Mouse (Mus musculus): ENCODE data around the gene B3gnt9. TPM values are rescaled to one million over a fixed set of nuclear protein-coding genes. Genes with fewer than 3 reads are reported as not detected.

Gene B3gnt9
- total and polyA plus RNA-seq, 2 experiments from 2014 or later: 6.0 to 7.3 TPM

DNA sequence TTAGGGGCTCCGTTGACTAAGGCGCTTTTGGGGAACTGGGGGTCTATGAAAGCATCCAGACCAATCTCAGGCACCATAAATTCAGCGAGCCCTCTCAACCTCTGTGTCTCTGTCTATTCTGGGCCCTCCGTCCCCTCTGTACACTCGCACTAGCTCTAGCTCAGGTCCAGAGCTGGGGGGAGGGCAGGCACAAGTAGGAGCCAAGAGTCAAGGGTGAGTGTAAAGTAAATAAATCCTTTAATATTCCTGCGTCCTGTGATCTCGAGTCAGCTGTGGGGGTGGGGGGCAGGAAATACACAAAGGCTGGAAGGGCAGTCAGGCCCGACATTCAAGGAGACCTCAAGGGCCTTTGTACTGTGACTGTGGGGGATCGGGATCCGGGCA, 14.1 kb upstream of the B3gnt9 start:
- H3K4me3 ChIP-seq (ENCODE audit: low read depth, low read length): peak overlapping the region; percentile 56
- 2% methylated on average over 10 of the region's 10 CpGs for WGBS
- peaks cover 21% of the 10 kb centered on the region for H3K4me1 ChIP-seq (ENCODE audit: control insufficient read depth, insufficient read depth)
- H3K36me3 ChIP-seq (replicated peaks; ENCODE audit: control insufficient read depth, insufficient read depth, low read length): 0 out of 2 replicates have a peak, but pooled peaks cover 4% of the 10 kb centered on the region
- peak overlapping the region; percentile 47 for H3K9ac ChIP-seq (replicated peaks; ENCODE audit: low read depth, low read length)
- peak overlapping the region; percentile 95 for H3K4me2 ChIP-seq (ENCODE audit: low read depth, low read length)
- 0 out of 2 replicates have a peak, but pooled peaks have one; percentile 16 for ATAC-seq (ENCODE audit: insufficient read depth, low read depth)
- DNase-seq (ENCODE audit: low spot score): no peak
- no peaks in the 10 kb centered on the region for H3K9me3 ChIP-seq (replicated peaks; ENCODE audit: control insufficient read depth, low read length)
- H3K27me3 ChIP-seq (ENCODE audit: control insufficient read depth, insufficient read depth, low read length): peaks cover 54% of the 10 kb centered on the region
- TF ChIP-seq EP300 (IDR thresholded peaks at IDR 0.05; ENCODE audit: low read depth) (no peak), CTCF (IDR thresholded peaks at IDR 0.05; ENCODE audit: low read depth) (no peak)
- H3K27ac ChIP-seq (ENCODE audit: low read depth): no peak overlapping the region

DNA sequence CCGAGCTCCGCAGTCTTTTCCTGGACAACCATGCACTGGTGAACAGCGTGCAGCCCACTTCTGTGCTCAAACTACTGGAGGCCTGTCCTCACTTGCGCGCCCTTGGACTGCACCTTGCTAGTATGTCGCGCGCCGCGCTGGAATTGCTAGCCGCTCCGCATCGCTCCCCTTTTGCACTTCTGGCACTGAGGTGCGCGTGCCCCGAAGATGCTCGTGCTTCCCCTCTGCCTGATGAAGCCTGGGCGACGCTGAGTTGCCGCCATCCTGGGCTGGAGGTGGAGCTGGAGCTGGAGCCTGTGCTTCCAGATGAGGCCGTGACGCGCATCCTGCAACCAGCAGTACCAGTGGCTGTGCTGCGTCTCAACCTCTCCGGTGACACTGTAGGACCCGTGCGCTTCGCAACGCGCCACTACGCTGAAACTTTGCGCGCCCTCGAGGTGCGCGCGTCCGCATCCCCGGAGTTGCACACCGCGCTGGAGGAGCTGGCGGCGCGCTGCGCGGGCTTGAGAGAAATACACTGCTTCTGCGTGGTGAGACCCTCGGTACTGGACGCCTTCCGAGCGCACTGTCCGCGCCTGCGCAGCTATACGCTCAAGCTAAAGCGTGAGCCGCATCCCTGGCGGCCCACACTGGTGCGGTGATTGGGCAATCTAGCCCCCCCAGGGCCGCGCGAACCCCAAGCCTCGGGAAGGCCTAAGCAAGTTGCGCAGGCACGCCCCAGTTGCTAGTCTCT, 13.6 kb upstream of the B3gnt9 start:
- Histone ChIP-seq H3K27ac (ENCODE audit: low read depth) (no peak overlapping the region), H3K4me2 (ENCODE audit: low read depth, low read length) (peak overlapping the region; percentile 95), H3K9ac (replicated peaks; ENCODE audit: low read depth, low read length) (peak overlapping the region; percentile 47), H3K27me3 (ENCODE audit: control insufficient read depth, insufficient read depth, low read length) (peaks cover 48% of the 10 kb centered on the region), H3K9me3 (replicated peaks; ENCODE audit: control insufficient read depth, low read length) (no peaks in the 10 kb centered on the region), H3K36me3 (replicated peaks; ENCODE audit: control insufficient read depth, insufficient read depth, low read length) (0 out of 2 replicates have a peak, but pooled peaks cover 4% of the 10 kb centered on the region), H3K4me1 (ENCODE audit: control insufficient read depth, insufficient read depth) (peaks cover 24% of the 10 kb centered on the region), H3K4me3 (ENCODE audit: low read depth, low read length) (peak overlapping the region; percentile 56)
- ATAC-seq (ENCODE audit: insufficient read depth, low read depth) (peak; percentile 23; the same call in 1 of the 2 replicates), DNase-seq (ENCODE audit: low spot score) (no peak)
- WGBS: 5% methylated on average over 65 of the region's 65 CpGs
- TF ChIP-seq EP300 (IDR thresholded peaks at IDR 0.05; ENCODE audit: low read depth) (no peak), CTCF (IDR thresholded peaks at IDR 0.05; ENCODE audit: low read depth) (no peak)

DNA sequence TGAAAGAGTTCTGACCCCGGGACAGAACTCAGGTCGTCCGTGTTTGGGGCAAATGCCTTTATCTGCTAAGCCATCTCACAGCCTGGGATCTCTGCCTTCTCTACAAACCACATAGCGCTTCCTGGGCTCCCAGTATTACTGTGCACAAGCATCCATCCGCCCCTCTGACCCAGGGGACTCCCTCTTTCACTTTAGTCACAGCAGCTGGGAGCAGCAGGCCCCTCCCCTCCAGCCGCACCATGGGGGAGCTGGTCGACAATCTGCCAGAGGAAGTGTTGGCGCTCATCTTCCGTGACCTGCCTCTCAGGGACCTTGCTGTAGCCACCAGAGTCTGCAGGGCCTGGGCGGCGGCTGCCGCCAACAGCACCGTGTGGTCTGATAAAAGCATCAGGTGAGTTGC, 11.8 kb upstream of the B3gnt9 start:
- H3K4me1 ChIP-seq (ENCODE audit: control insufficient read depth, insufficient read depth): peaks cover 24% of the 10 kb centered on the region
- TF ChIP-seq EP300 (IDR thresholded peaks at IDR 0.05; ENCODE audit: low read depth) (no peak), CTCF (IDR thresholded peaks at IDR 0.05; ENCODE audit: low read depth) (no peak)
- no peak overlapping the region for H3K27ac ChIP-seq (ENCODE audit: low read depth)
- DNase-seq (ENCODE audit: low spot score): no peak
- H3K4me3 ChIP-seq (ENCODE audit: low read depth, low read length): no peak overlapping the region
- ATAC-seq (ENCODE audit: insufficient read depth, low read depth): no peak
- no peak overlapping the region for H3K4me2 ChIP-seq (ENCODE audit: low read depth, low read length)
- no peak overlapping the region for H3K9ac ChIP-seq (replicated peaks; ENCODE audit: low read depth, low read length)
- H3K36me3 ChIP-seq (replicated peaks; ENCODE audit: control insufficient read depth, insufficient read depth, low read length): 0 out of 2 replicates have a peak, but pooled peaks cover 4% of the 10 kb centered on the region
- 58% methylated on average over 13 of the region's 13 CpGs for WGBS
- no peaks in the 10 kb centered on the region for H3K9me3 ChIP-seq (replicated peaks; ENCODE audit: control insufficient read depth, low read length)
- peaks cover 32% of the 10 kb centered on the region for H3K27me3 ChIP-seq (ENCODE audit: control insufficient read depth, insufficient read depth, low read length)

DNA sequence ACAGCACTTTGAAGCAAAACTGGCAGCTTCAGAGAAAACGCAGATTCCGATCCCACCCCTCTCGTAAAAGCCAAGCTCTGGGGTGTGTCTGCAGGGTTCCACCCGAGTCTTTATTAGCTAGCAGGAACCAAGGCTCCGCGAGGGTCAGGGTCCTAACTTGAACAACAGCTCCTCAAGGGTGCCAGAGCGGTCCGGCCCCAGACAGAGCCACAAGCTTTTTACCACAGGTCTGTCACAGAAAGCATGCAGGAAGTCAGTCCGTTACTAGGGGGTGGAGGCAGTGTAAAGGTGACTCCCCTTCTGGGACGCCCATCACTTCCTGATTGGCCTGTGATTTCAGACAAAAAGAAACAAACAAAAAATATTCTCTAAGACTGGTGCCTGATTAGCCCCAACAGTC, 10.2 kb upstream of the B3gnt9 start:
- Histone ChIP-seq H3K4me2 (ENCODE audit: low read depth, low read length) (peak overlapping the region; percentile 94), H3K27me3 (ENCODE audit: control insufficient read depth, insufficient read depth, low read length) (peaks cover 16% of the 10 kb centered on the region), H3K36me3 (replicated peaks; ENCODE audit: control insufficient read depth, insufficient read depth, low read length) (0 out of 2 replicates have a peak, but pooled peaks cover 4% of the 10 kb centered on the region), H3K4me1 (ENCODE audit: control insufficient read depth, insufficient read depth) (peaks cover 19% of the 10 kb centered on the region), H3K27ac (ENCODE audit: low read depth) (no peak overlapping the region), H3K9me3 (replicated peaks; ENCODE audit: control insufficient read depth, low read length) (no peaks in the 10 kb centered on the region), H3K4me3 (ENCODE audit: low read depth, low read length) (peak overlapping the region; percentile 74), H3K9ac (replicated peaks; ENCODE audit: low read depth, low read length) (peak overlapping the region; percentile 55)
- ATAC-seq (ENCODE audit: insufficient read depth, low read depth) (no peak), DNase-seq (ENCODE audit: low spot score) (no peak)
- WGBS: 17% methylated on average over 10 of the region's 10 CpGs
- TF ChIP-seq EP300 (IDR thresholded peaks at IDR 0.05; ENCODE audit: low read depth): no peak
- TF ChIP-seq CTCF (IDR thresholded peaks at IDR 0.05; ENCODE audit: low read depth): no peak

DNA sequence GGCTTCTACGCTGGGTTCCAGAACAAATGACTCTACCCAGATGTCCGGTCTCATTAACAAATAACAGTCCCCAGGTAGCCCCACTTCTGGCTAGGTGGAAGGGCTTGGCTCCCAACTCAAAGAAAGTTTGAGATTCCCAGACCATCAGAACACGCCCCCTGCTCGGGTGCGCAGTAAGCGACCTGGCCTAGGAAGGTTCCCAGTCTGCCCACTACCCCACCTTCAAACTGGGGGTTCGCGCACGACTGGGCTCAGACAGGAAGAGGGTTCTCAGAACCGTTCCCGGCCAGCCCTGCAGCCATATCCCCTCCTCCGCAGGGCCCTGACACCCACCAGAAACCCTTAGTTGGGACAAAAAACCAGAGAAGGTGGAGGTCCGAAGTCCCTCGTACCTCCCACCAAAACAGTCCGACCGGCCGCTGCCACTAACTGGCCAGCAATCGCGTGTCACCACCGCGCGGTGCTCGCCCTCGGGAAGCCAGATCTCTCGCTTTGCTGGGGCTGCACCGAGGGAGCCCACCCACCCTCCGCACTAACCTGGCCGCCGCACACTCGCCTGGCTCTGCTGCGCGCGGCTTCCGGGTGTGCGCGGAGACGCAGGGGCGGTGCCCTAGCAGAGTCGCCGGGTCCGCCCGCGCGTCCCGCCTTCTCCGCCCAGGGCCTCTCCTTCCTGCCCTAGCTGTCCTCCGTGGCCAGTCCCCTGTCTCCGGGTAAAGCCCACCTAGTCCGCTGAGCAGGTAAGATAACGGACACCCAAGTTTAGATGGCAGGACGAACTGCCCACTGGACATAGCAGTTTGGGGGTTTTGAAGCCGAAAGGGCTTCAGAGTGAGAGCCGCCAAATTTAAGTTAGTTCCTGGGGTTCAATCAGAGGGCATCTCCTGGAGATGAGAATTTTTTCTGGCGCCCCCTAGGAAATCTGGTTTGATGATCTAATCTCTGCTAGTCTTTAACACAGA, 9.3 kb upstream of the B3gnt9 start, which contains the start of the genes Tradd and Fbxl8:
Tradd (minus strand) TSS at position 586 of the 959 bp plus-strand sequence.
Fbxl8 (plus strand) TSS at position 625 of the 959 bp plus-strand sequence.
- Histone ChIP-seq H3K4me3 (ENCODE audit: low read depth, low read length) (peak within 1 kb of the TSS; percentile 74), H3K27me3 (ENCODE audit: control insufficient read depth, insufficient read depth, low read length) (peaks cover 9% of the 10 kb centered on the region), H3K9ac (replicated peaks; ENCODE audit: low read depth, low read length) (peak within 1 kb of the TSS; percentile 55), H3K27ac (ENCODE audit: low read depth) (no peak within 1 kb of the TSS), H3K9me3 (replicated peaks; ENCODE audit: control insufficient read depth, low read length) (no peaks in the 10 kb centered on the region), H3K36me3 (replicated peaks; ENCODE audit: control insufficient read depth, insufficient read depth, low read length) (0 out of 2 replicates have a peak, but pooled peaks cover 4% of the 10 kb centered on the region), H3K4me1 (ENCODE audit: control insufficient read depth, insufficient read depth) (peaks cover 24% of the 10 kb centered on the region), H3K4me2 (ENCODE audit: low read depth, low read length) (peak within 1 kb of the TSS; percentile 94)
- WGBS: under 1% methylated on average over 54 of the region's 54 CpGs
- peak; percentile 66 for ATAC-seq (ENCODE audit: insufficient read depth, low read depth)
- TF ChIP-seq CTCF (IDR thresholded peaks at IDR 0.05; ENCODE audit: low read depth): no peak
- no peak for TF ChIP-seq EP300 (IDR thresholded peaks at IDR 0.05; ENCODE audit: low read depth)
- DNase-seq (ENCODE audit: low spot score): peak; percentile 67
